Mouse (Mus musculus) hindbrain, postnatal 0 days (tissue): ENCODE measurements around the gene Ice2. TPM values are rescaled to one million over a fixed set of nuclear protein-coding genes. Genes with fewer than 3 reads are reported as not detected.

ENCODE experiments used
- ATAC-seq: fragments of 200-750 bp; cut with Nextera tagmentation; 2 replicates; pipeline ENCODE4 v1.8.0; 2017; ENCODE audit warnings: mild to moderate bottlenecking, moderate TSS enrichment, moderate library complexity
- DNase-seq: peaks from one replicate; pipeline ENCODE4 v3.0.0-alpha.2; 2015; ENCODE audit warnings: low spot score
- H3K27ac ChIP-seq: fragments of 300-500 bp; sonication (generic); 2 replicates; pipeline ENCODE4 v1.5.1; 2014; ENCODE audit warnings: mild to moderate bottlenecking
- H3K27me3 ChIP-seq: fragments of 300-500 bp; sonication (generic); 2 replicates; pipeline ENCODE4 v1.6.1; 2014; ENCODE audit warnings: low read length, mixed read lengths; ENCODE audit not compliant: insufficient read depth
- H3K36me3 ChIP-seq: fragments of 300-500 bp; sonication (generic); 2 replicates; pipeline ENCODE4 v1.6.1; 2014; ENCODE audit warnings: low read length, mixed read lengths; ENCODE audit not compliant: insufficient read depth
- H3K4me1 ChIP-seq: fragments of 300-500 bp; sonication (generic); 2 replicates; pipeline ENCODE4 v1.6.1; 2014; ENCODE audit warnings: antibody characterized with exemption, low read length, mixed read lengths; ENCODE audit not compliant: insufficient read depth
- H3K4me2 ChIP-seq: fragments of 300-500 bp; sonication (generic); 2 replicates; pipeline ENCODE4 v1.6.1; 2014; ENCODE audit warnings: low read depth, mild to moderate bottlenecking, low read length, moderate library complexity, mixed read lengths
- H3K4me3 ChIP-seq: fragments of 300-500 bp; sonication (generic); 2 replicates; pipeline ENCODE4 v1.5.1; 2014; ENCODE audit warnings: low read length
- H3K9ac ChIP-seq: fragments of 300-500 bp; sonication (generic); replicated peaks from 2 replicates; pipeline ENCODE4 v1.6.1; 2014; ENCODE audit warnings: mild to moderate bottlenecking, low read length, moderate library complexity, mixed read lengths
- H3K9me3 ChIP-seq: fragments of 300-500 bp; sonication (generic); 2 replicates; pipeline ENCODE4 v1.6.1; 2016; ENCODE audit warnings: low read length, mixed read lengths
- CTCF ChIP-seq: IDR thresholded peaks from 2 replicates; pipeline ENCODE4 v1.5.1; 2016; ENCODE audit warnings: antibody characterized with exemption, control low read depth, low read depth
- WGBS: fragments of 180-500 bp; shearing (Covaris S2); extraction: QIAGEN DNeasy Blood & Tissue Kit; methylation state at CpG from one replicate; pipeline ENCODE4 v1.1.7; 2014; 5-methylcytosine and 5-hydroxymethylcytosine counted together
- polyA plus RNA-seq: library from polyadenylated mRNA; unstranded; fragments of >200 nt; fragmentation: Nextera tagmentation; extraction: Ambion mirVana; gene quantifications from 2 replicates; pipeline ENCODE4 v1.2.1, GENCODE M21; 2015
- total RNA-seq: library from RNA; depleted of rRNA; stranded (reverse); fragments of >200 nt; gene quantifications from 2 replicates; pipeline ENCODE4 v1.2.3, GENCODE M21; 2014; rRNA removed

Gene Ice2
- total RNA-seq, result 3.7 and 9.1 TPM in 2 replicates
- 7.3 TPM in 2 replicates for polyA plus RNA-seq

- Histone ChIP-seq H3K27me3 (no peaks in the 10 kb centered on the region), H3K4me2 (peak within 1 kb of the TSS; percentile 94), H3K4me3 (peak within 1 kb of the TSS; percentile 58), H3K9ac (peak within 1 kb of the TSS; percentile 88), H3K9me3 (no peaks in the 10 kb centered on the region), H3K36me3 (no peaks in the 10 kb centered on the region), H3K27ac (peak within 1 kb of the TSS; percentile 93), H3K4me1 (peaks cover 11% of the 10 kb centered on the region; the same call in 1 of the 2 replicates)
- under 1% methylated on average over 53 of the region's 53 CpGs for WGBS
- ATAC-seq (peak; percentile 94), DNase-seq (peak; percentile 93)
- no peak for TF ChIP-seq CTCF
Measured at GRCm38 (mm10) chr9:69397760-69398452, at the start of gene Ice2. Ice2 (plus strand) TSS chr9:69397906.

- no peaks in the 10 kb centered on the region for H3K27me3 ChIP-seq
- DNase-seq (no peak), ATAC-seq (no peak)
- no peak overlapping the region for H3K9ac ChIP-seq
- no peaks in the 10 kb centered on the region for H3K9me3 ChIP-seq
- WGBS, result 90% methylated on average over 2 of the region's 2 CpGs
- no peaks in the 10 kb centered on the region for H3K4me1 ChIP-seq
- H3K4me2 ChIP-seq, result no peak overlapping the region
- H3K4me3 ChIP-seq, result no peak overlapping the region
- no peak overlapping the region for H3K27ac ChIP-seq
- no peaks in the 10 kb centered on the region for H3K36me3 ChIP-seq
- no peak for TF ChIP-seq CTCF
Measured at GRCm38 (mm10) chr9:69349537-69349936, 48.2 kb upstream of the Ice2 start.

- H3K27me3 ChIP-seq, result no peaks in the 10 kb centered on the region
- no peak overlapping the region for H3K9ac ChIP-seq
- no peaks in the 10 kb centered on the region for H3K36me3 ChIP-seq
- no peak overlapping the region for H3K4me2 ChIP-seq
- no peak for TF ChIP-seq CTCF
- DNase-seq, result peak; percentile 37
- H3K27ac ChIP-seq, result no peak overlapping the region
- H3K9me3 ChIP-seq, result no peaks in the 10 kb centered on the region
- no peaks in the 10 kb centered on the region for H3K4me1 ChIP-seq
- ATAC-seq, result no peak
- 52% methylated on average over 6 of the region's 6 CpGs for WGBS
- no peak overlapping the region for H3K4me3 ChIP-seq
Measured at GRCm38 (mm10) chr9:69354228-69354627, 43.5 kb upstream of the Ice2 start.

- 38% methylated on average over 3 of the region's 3 CpGs for WGBS
- no peak for ATAC-seq
- peak; percentile 93 for TF ChIP-seq CTCF
Measured at GRCm38 (mm10) chr9:69357834-69358233, 39.9 kb upstream of the Ice2 start.

GRCm38 (mm10) chr9:69358797-69359196 lies 38.9 kb upstream of the Ice2 start:
- no peaks in the 10 kb centered on the region for H3K4me1 ChIP-seq
- DNase-seq (no peak), ATAC-seq (no peak)
- no peaks in the 10 kb centered on the region for H3K36me3 ChIP-seq
- no peak overlapping the region for H3K4me2 ChIP-seq
- no peaks in the 10 kb centered on the region for H3K27me3 ChIP-seq
- H3K27ac ChIP-seq, result no peak overlapping the region
- no peak overlapping the region for H3K9ac ChIP-seq
- no peak for TF ChIP-seq CTCF
- no peaks in the 10 kb centered on the region for H3K9me3 ChIP-seq
- 56% methylated on average over 6 of the region's 6 CpGs for WGBS
- no peak overlapping the region for H3K4me3 ChIP-seq

More at GRCm38 (mm10) chr9:69357834-69358233, 39.9 kb upstream of the Ice2 start:
- H3K4me1 ChIP-seq, result no peaks in the 10 kb centered on the region
- no peaks in the 10 kb centered on the region for H3K36me3 ChIP-seq
- H3K4me2 ChIP-seq, result no peak overlapping the region
- no peak overlapping the region for H3K27ac ChIP-seq
- peak; percentile 76 for DNase-seq
- H3K9me3 ChIP-seq, result no peaks in the 10 kb centered on the region
- H3K4me3 ChIP-seq, result no peak overlapping the region
- H3K9ac ChIP-seq, result no peak overlapping the region
- no peaks in the 10 kb centered on the region for H3K27me3 ChIP-seq

GRCm38 (mm10) chr9:69361951-69362445 lies 35.7 kb upstream of the Ice2 start:
- TF ChIP-seq CTCF, result no peak
- Histone ChIP-seq H3K4me1 (no peaks in the 10 kb centered on the region), H3K4me2 (no peak overlapping the region), H3K9ac (no peak overlapping the region), H3K27ac (no peak overlapping the region), H3K36me3 (no peaks in the 10 kb centered on the region), H3K9me3 (no peaks in the 10 kb centered on the region), H3K27me3 (no peaks in the 10 kb centered on the region), H3K4me3 (no peak overlapping the region)
- no peak for DNase-seq
- no peak for ATAC-seq
- WGBS, result 91% methylated on average over 8 of the region's 8 CpGs

DNA sequence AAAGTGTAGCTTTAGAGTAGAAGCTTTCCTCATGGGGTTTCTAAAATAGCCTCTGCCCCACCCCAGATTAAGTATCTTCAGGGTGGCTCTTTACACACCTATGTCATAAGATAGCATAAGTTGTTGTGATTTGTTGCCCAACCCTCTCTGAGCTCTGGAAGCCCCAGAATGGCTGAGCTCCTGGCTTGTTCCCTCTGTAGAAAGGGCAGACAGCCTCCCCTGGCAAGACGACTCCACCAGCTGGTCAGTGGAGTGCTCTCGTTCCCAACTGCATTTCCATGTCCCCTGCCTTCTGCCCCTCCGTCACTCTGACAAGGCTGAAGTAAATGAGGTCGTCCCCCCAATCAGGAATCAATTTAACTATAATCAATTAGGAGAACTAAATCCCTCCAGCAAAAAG lies 34.9 kb upstream of the Ice2 start:
- H3K27ac ChIP-seq, result no peak overlapping the region
- H3K36me3 ChIP-seq, result no peaks in the 10 kb centered on the region
- DNase-seq, result no peak
- H3K4me3 ChIP-seq, result no peak overlapping the region
- no peak for ATAC-seq
- H3K27me3 ChIP-seq, result no peaks in the 10 kb centered on the region
- no peak for TF ChIP-seq CTCF
- no peak overlapping the region for H3K4me2 ChIP-seq
- no peak overlapping the region for H3K9ac ChIP-seq
- H3K9me3 ChIP-seq, result no peaks in the 10 kb centered on the region
- H3K4me1 ChIP-seq, result no peaks in the 10 kb centered on the region
- WGBS, result 37% methylated on average over 4 of the region's 4 CpGs
